Mouse (Mus musculus): ENCODE results near the gene Atad5.
"Not testable (repeated sequence)": the region's sequence is repeated elsewhere in the genome, so short reads cannot be mapped to it uniquely, and the experiment has no call there.

Atad5 gene

DNA sequence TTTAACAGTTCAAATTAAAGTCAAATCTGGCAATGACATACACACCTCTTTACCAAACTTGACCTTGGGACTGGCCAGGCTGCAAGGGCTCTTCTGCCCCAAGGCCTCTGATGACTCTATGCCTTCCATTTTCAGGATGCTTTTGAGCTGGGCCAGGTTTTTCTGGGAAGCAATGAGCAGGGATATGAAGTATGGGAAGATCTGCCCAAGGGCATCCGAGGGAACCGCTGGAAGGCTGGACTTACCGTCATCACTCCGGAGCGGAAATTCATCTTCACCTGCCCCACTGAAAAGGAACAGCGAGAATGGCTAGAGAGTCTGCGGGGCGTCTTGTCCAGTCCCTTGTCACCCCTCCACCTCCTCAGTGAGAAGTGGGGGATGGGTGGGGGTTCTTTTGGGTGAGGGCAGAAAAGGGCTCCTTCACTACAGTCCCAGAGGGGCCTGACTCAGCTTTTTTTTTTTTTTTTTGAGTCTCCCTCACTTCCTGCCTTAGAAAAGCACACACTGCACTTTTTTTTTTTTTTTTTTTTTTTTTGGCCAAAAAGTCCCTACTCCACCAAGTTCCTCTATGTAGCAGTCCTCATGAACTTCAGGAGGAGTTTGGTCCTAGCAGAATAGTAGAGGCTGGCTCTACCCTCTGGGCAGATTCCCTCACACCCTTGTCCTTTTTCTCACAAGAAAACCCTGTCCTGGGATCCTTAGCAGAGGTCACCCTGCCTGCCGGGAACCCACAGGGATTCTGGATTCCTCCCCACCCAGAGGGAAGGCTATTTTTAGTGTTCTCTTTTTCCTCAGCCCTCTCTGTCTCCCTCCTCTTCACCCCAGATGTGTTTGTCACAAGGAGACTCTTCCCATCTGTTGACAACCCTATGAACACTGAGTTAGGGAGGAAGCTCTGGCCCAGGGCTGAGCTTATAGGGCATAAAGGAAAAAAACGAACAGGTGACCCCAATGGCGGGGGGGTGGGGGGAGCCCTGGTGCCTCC lies 88.0 kb downstream of the Atad5 start:
- DNase-seq (ENCODE audit: low read depth, low spot score) = no peak

DNA sequence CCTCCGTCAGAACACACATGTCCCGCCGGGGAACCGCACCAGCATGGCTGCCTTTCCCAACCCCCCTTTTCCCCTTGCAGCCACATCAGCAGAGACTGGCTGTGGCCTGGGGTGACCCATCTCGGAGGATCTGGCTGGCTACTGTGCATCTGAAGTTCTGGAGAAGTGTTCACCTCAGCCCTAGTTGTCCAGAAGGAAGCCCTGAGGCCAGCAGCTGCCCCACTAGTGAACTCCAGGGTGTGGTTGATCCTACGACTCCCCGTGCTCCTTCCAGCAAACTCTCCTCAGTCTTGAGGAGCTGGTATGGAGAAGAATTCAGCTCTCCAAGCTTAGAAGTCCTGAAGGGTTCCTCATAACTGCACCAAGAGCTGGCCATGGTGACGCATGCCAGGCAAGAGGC lies 89.1 kb downstream of the Atad5 start:
- DNase-seq (ENCODE audit: low read depth, low spot score) = no peak

DNA sequence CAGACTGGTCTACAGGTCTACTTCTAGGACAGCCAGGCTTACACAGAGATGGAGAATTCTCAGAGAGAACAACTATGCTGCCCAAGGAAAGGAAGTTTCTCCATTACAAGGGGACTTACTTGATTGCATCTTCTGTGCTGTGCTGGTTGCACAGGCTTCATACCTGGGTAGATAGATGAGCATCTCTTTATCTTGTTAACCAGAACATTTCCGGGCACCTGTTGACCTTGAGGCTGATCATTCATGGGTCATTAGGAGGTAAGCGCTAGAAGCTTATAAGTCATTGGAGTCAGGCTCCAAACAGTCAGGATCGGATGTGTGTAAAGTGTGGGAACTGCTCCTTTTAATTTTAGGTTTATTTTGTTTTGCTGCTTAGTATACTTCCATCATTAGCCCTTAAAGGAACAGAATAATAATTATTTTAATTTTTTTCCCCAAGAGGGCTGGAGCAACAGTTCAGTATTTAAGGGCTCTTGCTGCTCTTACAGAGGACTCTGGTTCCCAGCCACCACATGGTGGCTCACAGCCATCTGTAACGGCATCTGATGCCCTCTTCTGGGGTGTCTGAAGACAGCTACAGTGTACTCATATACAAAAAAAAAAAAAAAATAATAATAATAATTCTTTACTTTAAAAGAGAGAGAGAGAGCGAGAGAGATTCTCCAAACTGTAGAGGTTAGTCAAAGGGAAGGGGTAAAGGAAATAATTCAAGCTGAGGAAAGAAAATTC lies 92.0 kb downstream of the Atad5 start:
- no peak for DNase-seq (ENCODE audit: low read depth, low spot score)

DNA sequence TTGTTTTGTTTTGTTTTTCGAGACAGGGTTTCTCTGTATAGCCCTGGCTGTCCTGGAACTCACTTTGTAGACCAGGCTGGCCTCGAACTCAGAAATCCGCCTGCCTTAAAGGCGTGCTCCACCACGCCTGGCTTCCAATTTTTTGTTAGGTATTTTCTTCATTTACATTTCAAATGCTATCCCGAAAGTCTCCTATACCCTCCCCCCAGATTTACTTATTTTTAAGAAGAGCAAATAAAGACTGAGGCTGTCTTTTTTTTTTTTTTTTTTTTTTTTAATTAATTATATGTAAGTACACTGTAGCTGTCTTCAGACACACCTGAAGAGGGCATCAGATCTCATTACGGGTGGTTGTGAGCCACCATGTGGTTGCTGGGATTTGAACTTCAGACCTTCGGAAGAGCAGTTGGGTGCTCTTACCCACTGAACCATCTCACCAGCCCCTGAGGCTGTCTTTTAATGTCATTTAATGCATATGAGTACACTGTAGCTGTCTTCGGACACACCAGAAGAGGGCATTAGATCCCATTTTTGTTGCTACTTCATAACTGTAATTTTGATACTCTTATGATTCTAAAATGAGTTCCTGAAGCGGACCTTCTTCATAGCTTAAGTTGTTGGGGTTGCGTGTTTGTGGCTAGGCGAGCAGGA lies 94.0 kb downstream of the Atad5 start:
- DNase-seq (ENCODE audit: low read depth, low spot score) = not testable (repeated sequence)

DNA sequence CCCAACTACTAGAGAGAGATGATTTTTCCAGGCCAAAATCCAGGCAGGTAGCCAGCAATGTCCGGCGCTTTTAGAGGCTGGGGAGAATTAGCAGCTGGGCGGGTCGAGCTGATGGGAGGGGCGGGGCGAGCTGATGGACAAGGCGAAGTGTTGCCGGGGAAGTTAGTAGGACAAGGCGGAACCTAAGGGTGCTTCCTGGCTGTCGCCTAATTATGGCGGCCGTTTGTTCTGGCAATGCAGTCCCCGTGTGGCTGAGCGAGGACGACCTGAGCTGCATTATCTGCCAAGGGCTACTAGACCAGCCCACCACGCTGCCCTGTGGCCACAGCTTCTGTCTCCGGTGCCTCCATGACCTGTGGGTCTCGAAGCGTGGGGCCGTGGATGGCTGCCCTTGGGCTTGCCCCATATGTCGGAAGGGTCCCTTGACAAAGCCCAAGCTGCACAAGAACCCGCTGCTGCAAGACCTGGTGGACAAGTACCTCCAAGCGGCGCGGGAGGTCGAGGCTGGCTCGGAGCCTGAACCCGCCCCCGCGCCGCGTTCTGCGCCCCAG lies 94.6 kb downstream of the Atad5 start, which contains the start of gene Rnf135:
Gene Rnf135, plus strand, starts transcription at position 147 of the 551 bp plus-strand sequence.
- peak; percentile 83 for DNase-seq (ENCODE audit: low read depth, low spot score)

DNA sequence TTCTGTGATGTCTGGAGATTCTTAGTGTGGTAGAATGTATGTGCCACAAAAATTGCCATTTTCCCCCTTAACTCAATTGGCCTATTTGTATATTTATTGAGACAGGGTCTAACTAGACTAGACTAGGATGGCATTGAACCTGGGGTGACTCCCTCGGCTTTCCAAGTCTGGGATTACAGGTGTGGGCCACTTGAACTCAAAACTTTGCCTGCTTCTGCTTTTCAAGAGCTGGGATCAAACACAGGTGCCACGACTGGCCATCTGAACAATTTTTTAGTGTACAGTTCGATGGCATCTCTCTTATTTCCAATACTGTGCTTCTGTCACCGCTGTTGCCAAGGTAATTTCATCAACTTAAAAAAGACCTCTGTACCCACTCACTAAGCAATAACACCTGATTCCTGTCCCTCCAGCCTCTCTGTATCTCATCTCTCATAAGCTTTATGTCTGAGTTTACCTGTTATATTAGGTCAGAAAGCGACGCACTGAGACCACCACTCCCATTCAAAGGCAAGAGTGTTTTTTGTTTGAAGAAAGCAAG lies 95.4 kb downstream of the Atad5 start:
- DNase-seq (ENCODE audit: low read depth, low spot score) = no peak
